10 mouse cellular contexts compared by ENCODE assay signal in the genomic region with DNA sequence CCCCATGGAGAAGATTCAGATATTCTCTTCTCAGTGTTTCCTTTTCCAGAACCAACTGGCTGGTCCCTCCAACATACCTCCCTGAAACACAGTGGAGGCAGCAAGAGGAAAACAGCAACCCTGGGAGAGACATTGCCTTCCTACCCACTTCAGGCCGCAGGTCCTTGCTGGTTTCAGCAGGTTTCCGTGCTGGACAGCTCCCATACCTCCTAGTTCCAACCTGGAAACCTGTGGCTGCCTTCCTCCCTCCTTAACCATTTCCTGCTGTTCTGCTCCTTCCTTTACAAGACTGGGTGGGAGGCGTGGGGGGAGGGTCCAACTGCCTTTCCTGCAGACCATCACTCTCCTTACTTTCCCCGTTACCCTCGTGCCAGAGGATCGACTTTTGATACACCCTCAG. TPM values are rescaled to one million over a fixed set of nuclear protein-coding genes. Genes with fewer than 3 reads are reported as not detected.
DNase-seq lines count a peak whose midpoint lies in the region; ATAC-seq and TF ChIP-seq lines count a peak whose summit lies in the region.
"Had no signal": no experiment of that assay in that cellular context is flagged by ENCODE, and none has a peak within 500 bp of the region (broad histone marks: within the 10 kb centered on the region; RNA-seq: fewer than 3 reads in every experiment).

No protein-coding gene starts in this region.

- no peak overlapping the region for H3K4me2 ChIP-seq in forebrain, embryonic 11.5 days (ENCODE audit: low read depth, low read length, severe bottlenecking)
- H3K4me2 ChIP-seq in forebrain, embryonic 16.5 days (ENCODE audit: low read length) = no peak overlapping the region
- H3K4me2 ChIP-seq in midbrain, embryonic 11.5 days = no peak overlapping the region
- no peak overlapping the region for H3K4me2 ChIP-seq in midbrain, postnatal 0 days (ENCODE audit: low read depth, low read length, poor library complexity, severe bottlenecking)

- H3K9ac ChIP-seq in forebrain, embryonic 11.5 days (ENCODE audit: low read length) = no peak overlapping the region
- H3K9ac ChIP-seq in forebrain, embryonic 16.5 days (replicated peaks; ENCODE audit: low read depth, low read length) = no peak overlapping the region
- H3K9ac ChIP-seq in midbrain, embryonic 11.5 days (ENCODE audit: low read length) = no peak overlapping the region
- no peak overlapping the region for H3K9ac ChIP-seq in midbrain, postnatal 0 days (replicated peaks; ENCODE audit: low read length, poor library complexity, severe bottlenecking)

- H3K4me1 ChIP-seq in forebrain, embryonic 11.5 days (replicated peaks; ENCODE audit: control insufficient read depth, insufficient read depth, low read length) = peaks cover 2% of the 10 kb centered on the region; the same call in 1 of the 2 replicates
- H3K4me1 ChIP-seq in forebrain, embryonic 16.5 days (replicated peaks; ENCODE audit: control insufficient read depth, insufficient read depth, low read length) = peaks cover 12% of the 10 kb centered on the region
- peaks cover 11% of the 10 kb centered on the region for H3K4me1 ChIP-seq in midbrain, embryonic 11.5 days (ENCODE audit: control insufficient read depth, insufficient read depth, low read length)
- peaks cover 4% of the 10 kb centered on the region; the same call in 1 of the 2 replicates for H3K4me1 ChIP-seq in midbrain, postnatal 0 days (ENCODE audit: insufficient read depth, low read length)

- 24% methylated on average over 6 of the region's 6 CpGs for WGBS in forebrain, embryonic 11.5 days
- WGBS in forebrain, embryonic 16.5 days = 29% methylated on average over 6 of the region's 6 CpGs
- WGBS in midbrain, embryonic 11.5 days = 24% methylated on average over 6 of the region's 6 CpGs
- WGBS in midbrain, postnatal 0 days = 33% methylated on average over 6 of the region's 6 CpGs

- DNase-seq in forebrain, embryonic 11.5 days (ENCODE audit: low spot score) = peak; percentile 79
- peak; percentile 87 for DNase-seq in midbrain, embryonic 11.5 days (ENCODE audit: low spot score, missing footprints)
- DNase-seq in midbrain, postnatal 0 days (ENCODE audit: low spot score) = no peak
- peak; percentile 53 for DNase-seq in embryo, embryonic 9.5 days (ENCODE audit: extremely low spot score)
- peak; percentile 81 for DNase-seq in mesoderm, embryonic 11.5 days (ENCODE audit: low read depth, low spot score)
- DNase-seq in layer of hippocampus, adult 9-10 months (ENCODE audit: low spot score) = no peak
- DNase-seq: cerebellum, postnatal 25 days had no signal

- no peaks in the 10 kb centered on the region for H3K36me3 ChIP-seq in forebrain, embryonic 11.5 days (ENCODE audit: control insufficient read depth, insufficient read depth, low read length)
- no peaks in the 10 kb centered on the region for H3K36me3 ChIP-seq in forebrain, embryonic 16.5 days (ENCODE audit: control insufficient read depth, insufficient read depth)
- no peaks in the 10 kb centered on the region for H3K36me3 ChIP-seq in midbrain, embryonic 11.5 days (ENCODE audit: control insufficient read depth, insufficient read depth, low read length)
- no peaks in the 10 kb centered on the region for H3K36me3 ChIP-seq in midbrain, postnatal 0 days (ENCODE audit: insufficient read depth, low read length)

- no peaks in the 10 kb centered on the region for H3K9me3 ChIP-seq in forebrain, embryonic 11.5 days (ENCODE audit: control insufficient read depth, low read length)
- H3K9me3 ChIP-seq in forebrain, embryonic 16.5 days (ENCODE audit: control insufficient read depth, low read length) = no peaks in the 10 kb centered on the region
- no peaks in the 10 kb centered on the region for H3K9me3 ChIP-seq in midbrain, embryonic 11.5 days (ENCODE audit: control insufficient read depth, low read length)
- no peaks in the 10 kb centered on the region for H3K9me3 ChIP-seq in midbrain, postnatal 0 days (ENCODE audit: low read length)

- TF ChIP-seq CTCF in midbrain, postnatal 0 days (IDR thresholded peaks at IDR 0.05) = no peak

- H3K4me3 ChIP-seq in forebrain, embryonic 11.5 days (ENCODE audit: low read depth, low read length) = no peak overlapping the region
- H3K4me3 ChIP-seq in forebrain, embryonic 16.5 days (replicated peaks; ENCODE audit: low read length) = no peak overlapping the region
- no peak overlapping the region for H3K4me3 ChIP-seq in midbrain, embryonic 11.5 days (ENCODE audit: low read depth, low read length)
- no peak overlapping the region for H3K4me3 ChIP-seq in midbrain, postnatal 0 days (ENCODE audit: low read depth, low read length)
- H3K4me3 ChIP-seq: heart, adult 2 months had no signal

- ATAC-seq in forebrain, embryonic 11.5 days (replicated peaks; ENCODE audit: low FRiP score) = no peak
- ATAC-seq in forebrain, embryonic 16.5 days = no peak
- ATAC-seq in midbrain, embryonic 11.5 days (ENCODE audit: low FRiP score) = no peak
- ATAC-seq in midbrain, postnatal 0 days (ENCODE audit: low FRiP score) = no peak
- no peak for ATAC-seq in monocyte, adult 5-6 weeks (replicated peaks; ENCODE audit: insufficient number of reproducible peaks, low FRiP score, low TSS enrichment, poor library complexity, severe bottlenecking)

- no peak overlapping the region for H3K27ac ChIP-seq in forebrain, embryonic 11.5 days (ENCODE audit: low read depth, low read length)
- no peak overlapping the region for H3K27ac ChIP-seq in forebrain, embryonic 16.5 days (ENCODE audit: low read length)
- no peak overlapping the region for H3K27ac ChIP-seq in midbrain, embryonic 11.5 days (ENCODE audit: low read depth, low read length)
- no peak overlapping the region for H3K27ac ChIP-seq in midbrain, postnatal 0 days (ENCODE audit: low read depth, low read length)
- H3K27ac ChIP-seq: heart, adult 2 months had no signal

- no peaks in the 10 kb centered on the region for H3K27me3 ChIP-seq in forebrain, embryonic 11.5 days (ENCODE audit: control insufficient read depth, insufficient read depth, low read length)
- H3K27me3 ChIP-seq in forebrain, embryonic 16.5 days (replicated peaks; ENCODE audit: control insufficient read depth, insufficient read depth, low read length) = no peaks in the 10 kb centered on the region
- H3K27me3 ChIP-seq in midbrain, embryonic 11.5 days (ENCODE audit: control insufficient read depth, insufficient read depth, low read length) = no peaks in the 10 kb centered on the region
- H3K27me3 ChIP-seq in midbrain, postnatal 0 days (ENCODE audit: insufficient read depth, low read length) = no peaks in the 10 kb centered on the region

RNA-seq across cellular contexts. Expression of gene Nav1, which starts 27.7 kb away (rescaled TPM):
- polyA plus RNA-seq in forebrain, embryonic 11.5 days (2014; fragmentation: Nextera tagmentation; extraction: Ambion mirVana) = 23.4 and 26.9 TPM in 2 replicates
- polyA plus RNA-seq in forebrain, embryonic 16.5 days (2015; fragmentation: Nextera tagmentation; extraction: Ambion mirVana) = 48.6 and 62.6 TPM in 2 replicates
- 10.4 and 13.3 TPM in 2 replicates for polyA plus RNA-seq in midbrain, embryonic 11.5 days (2014; fragmentation: Nextera tagmentation; extraction: Ambion mirVana)
- total RNA-seq in midbrain, postnatal 0 days (2014; rRNA removed) = 99.1 and 109 TPM in 2 replicates
- 37.3 and 46.5 TPM in 2 replicates for polyA plus RNA-seq in midbrain, postnatal 0 days (2015; fragmentation: Nextera tagmentation; extraction: Ambion mirVana)
- total RNA-seq in monocyte, adult 5-6 weeks (2017) = 7.2 to 18.3 TPM (median 8.5 TPM) in 3 replicates

Comparison
In these comparisons a context has a peak if more than half of its experiments do, and no peak if none do; other contexts are left out.
1. DNase-seq: peak in forebrain, embryonic 11.5 days (single experiment), midbrain, embryonic 11.5 days (single experiment), embryo, embryonic 9.5 days (single experiment) and mesoderm, embryonic 11.5 days (single experiment); none in midbrain, postnatal 0 days (single experiment) and layer of hippocampus, adult 9-10 months (single experiment).